Mouse (Mus musculus): ENCODE data around the gene Tex52. TPM values are rescaled to one million over a fixed set of nuclear protein-coding genes. Genes with fewer than 3 reads are reported as not detected.

The Tex52 gene
- total RNA-seq (2014; rRNA removed; ENCODE audit: low replicate concordance) = not detected in 2 replicates
- polyA plus RNA-seq (2015; fragmentation: Nextera tagmentation; extraction: Ambion mirVana) = not detected in 2 replicates

GRCm38 (mm10) chr6:128375192-128375591, at the start of gene Tex52, which contains the start of gene Gm44596:
Tex52 (plus strand) TSS chr6:128375456.
Gm44596 (plus strand) TSS chr6:128375503.
- H3K27me3 ChIP-seq (ENCODE audit: control insufficient read depth, insufficient read depth, low read length) = no peaks in the 10 kb centered on the region
- DNase-seq (ENCODE audit: low spot score) (peak; percentile 43), ATAC-seq (ENCODE audit: insufficient read depth, low read depth) (peak; percentile 75)
- TF ChIP-seq EP300 (IDR thresholded peaks at IDR 0.05; ENCODE audit: low read depth) = no peak
- TF ChIP-seq CTCF (IDR thresholded peaks at IDR 0.05; ENCODE audit: low read depth) = no peak
- H3K9me3 ChIP-seq (replicated peaks; ENCODE audit: control insufficient read depth, low read length) = no peaks in the 10 kb centered on the region
- no peak within 1 kb of the TSS for H3K4me2 ChIP-seq (ENCODE audit: low read depth, low read length)
- no peak within 1 kb of the TSS for H3K9ac ChIP-seq (replicated peaks; ENCODE audit: low read depth, low read length)
- H3K36me3 ChIP-seq (replicated peaks; ENCODE audit: control insufficient read depth, insufficient read depth, low read length) = peaks cover 46% of the 10 kb centered on the region
- no peak within 1 kb of the TSS for H3K4me3 ChIP-seq (ENCODE audit: low read depth, low read length)
- no peaks in the 10 kb centered on the region for H3K4me1 ChIP-seq (ENCODE audit: control insufficient read depth, insufficient read depth)
- 37% methylated on average over 6 of the region's 6 CpGs for WGBS
- H3K27ac ChIP-seq (ENCODE audit: low read depth) = no peak within 1 kb of the TSS

GRCm38 (mm10) chr6:128334397-128335124, 40.7 kb upstream of the Tex52 start:
- no peaks in the 10 kb centered on the region for H3K9me3 ChIP-seq (replicated peaks; ENCODE audit: control insufficient read depth, low read length)
- H3K9ac ChIP-seq (replicated peaks; ENCODE audit: low read depth, low read length) = no peak overlapping the region
- no peak overlapping the region for H3K4me2 ChIP-seq (ENCODE audit: low read depth, low read length)
- H3K27ac ChIP-seq (ENCODE audit: low read depth) = no peak overlapping the region
- H3K4me3 ChIP-seq (ENCODE audit: low read depth, low read length) = no peak overlapping the region
- ATAC-seq (ENCODE audit: insufficient read depth, low read depth) (peak; percentile 75), DNase-seq (ENCODE audit: low spot score) (peak; percentile 60)
- 9% methylated on average over 12 of the region's 12 CpGs for WGBS
- TF ChIP-seq CTCF (IDR thresholded peaks at IDR 0.05; ENCODE audit: low read depth) = peak; percentile 72
- no peak for TF ChIP-seq EP300 (IDR thresholded peaks at IDR 0.05; ENCODE audit: low read depth)
- H3K27me3 ChIP-seq (ENCODE audit: control insufficient read depth, insufficient read depth, low read length) = no peaks in the 10 kb centered on the region
- H3K4me1 ChIP-seq (ENCODE audit: control insufficient read depth, insufficient read depth) = no peaks in the 10 kb centered on the region
- peaks cover 26% of the 10 kb centered on the region for H3K36me3 ChIP-seq (replicated peaks; ENCODE audit: control insufficient read depth, insufficient read depth, low read length)

- Histone ChIP-seq H3K9ac (replicated peaks; ENCODE audit: low read depth, low read length) (no peak overlapping the region), H3K9me3 (replicated peaks; ENCODE audit: control insufficient read depth, low read length) (no peaks in the 10 kb centered on the region), H3K4me2 (ENCODE audit: low read depth, low read length) (no peak overlapping the region), H3K27ac (ENCODE audit: low read depth) (no peak overlapping the region), H3K27me3 (ENCODE audit: control insufficient read depth, insufficient read depth, low read length) (no peaks in the 10 kb centered on the region), H3K4me3 (ENCODE audit: low read depth, low read length) (no peak overlapping the region), H3K4me1 (ENCODE audit: control insufficient read depth, insufficient read depth) (no peaks in the 10 kb centered on the region), H3K36me3 (replicated peaks; ENCODE audit: control insufficient read depth, insufficient read depth, low read length) (0 out of 2 replicates have a peak, but pooled peaks cover 11% of the 10 kb centered on the region)
- DNase-seq (ENCODE audit: low spot score) (no peak), ATAC-seq (ENCODE audit: insufficient read depth, low read depth) (no peak)
- TF ChIP-seq EP300 (IDR thresholded peaks at IDR 0.05; ENCODE audit: low read depth) (no peak), CTCF (IDR thresholded peaks at IDR 0.05; ENCODE audit: low read depth) (no peak)
- 86% methylated on average over 7 of the region's 7 CpGs for WGBS
Measured at GRCm38 (mm10) chr6:128337467-128337866, 37.8 kb upstream of the Tex52 start.

GRCm38 (mm10) chr6:128338876-128339275, 36.4 kb upstream of the Tex52 start:
- TF ChIP-seq EP300 (IDR thresholded peaks at IDR 0.05; ENCODE audit: low read depth) (no peak), CTCF (IDR thresholded peaks at IDR 0.05; ENCODE audit: low read depth) (no peak)
- DNase-seq (ENCODE audit: low spot score) (no peak), ATAC-seq (ENCODE audit: insufficient read depth, low read depth) (no peak)
- Histone ChIP-seq H3K36me3 (replicated peaks; ENCODE audit: control insufficient read depth, insufficient read depth, low read length) (0 out of 2 replicates have a peak, but pooled peaks cover 1% of the 10 kb centered on the region), H3K4me3 (ENCODE audit: low read depth, low read length) (no peak overlapping the region), H3K4me2 (ENCODE audit: low read depth, low read length) (no peak overlapping the region), H3K9me3 (replicated peaks; ENCODE audit: control insufficient read depth, low read length) (no peaks in the 10 kb centered on the region), H3K9ac (replicated peaks; ENCODE audit: low read depth, low read length) (no peak overlapping the region), H3K27me3 (ENCODE audit: control insufficient read depth, insufficient read depth, low read length) (no peaks in the 10 kb centered on the region), H3K27ac (ENCODE audit: low read depth) (no peak overlapping the region), H3K4me1 (ENCODE audit: control insufficient read depth, insufficient read depth) (no peaks in the 10 kb centered on the region)
- 32% methylated on average over 5 of the region's 5 CpGs for WGBS

- H3K4me3 ChIP-seq (ENCODE audit: low read depth, low read length) = no peak overlapping the region
- ATAC-seq (ENCODE audit: insufficient read depth, low read depth) (no peak), DNase-seq (ENCODE audit: low spot score) (no peak)
- H3K27me3 ChIP-seq (ENCODE audit: control insufficient read depth, insufficient read depth, low read length) = no peaks in the 10 kb centered on the region
- TF ChIP-seq EP300 (IDR thresholded peaks at IDR 0.05; ENCODE audit: low read depth) (no peak), CTCF (IDR thresholded peaks at IDR 0.05; ENCODE audit: low read depth) (no peak)
- no peaks in the 10 kb centered on the region for H3K36me3 ChIP-seq (replicated peaks; ENCODE audit: control insufficient read depth, insufficient read depth, low read length)
- 89% methylated on average over 11 of the region's 11 CpGs for WGBS
- no peaks in the 10 kb centered on the region for H3K9me3 ChIP-seq (replicated peaks; ENCODE audit: control insufficient read depth, low read length)
- H3K9ac ChIP-seq (replicated peaks; ENCODE audit: low read depth, low read length) = no peak overlapping the region
- no peak overlapping the region for H3K4me2 ChIP-seq (ENCODE audit: low read depth, low read length)
- no peak overlapping the region for H3K27ac ChIP-seq (ENCODE audit: low read depth)
- no peaks in the 10 kb centered on the region for H3K4me1 ChIP-seq (ENCODE audit: control insufficient read depth, insufficient read depth)
Measured at GRCm38 (mm10) chr6:128341956-128342723, 33.1 kb upstream of the Tex52 start.

All from heart, postnatal 0 days (tissue).